Mouse (Mus musculus): ENCODE measurements at regions not wholly inside any gene's neighbourhood (a gene's known extent, or its start where the extent isn't known, plus 50 kb on each side); places are given as distances from the start of the nearest gene placed in this dataset.

GRCm38 (mm10) chr14:54056691-54057090, 197.2 kb downstream of the Dad1 start:
- no peak for TF ChIP-seq CTCF (IDR thresholded peaks at IDR 0.05; ENCODE audit: low read depth, low read length)
- no peak for TF ChIP-seq EP300 (IDR thresholded peaks at IDR 0.05; ENCODE audit: insufficient read depth, low read depth, low read length)
